Mouse (Mus musculus): ENCODE results near the gene Lin54. TPM values are rescaled to one million over a fixed set of nuclear protein-coding genes. Genes with fewer than 3 reads are reported as not detected.

The Lin54 gene
- polyA plus RNA-seq, 2 experiments = 8.5 to 11.0 TPM

GRCm38 (mm10) chr5:100477604-100478003, 22.8 kb downstream of the Lin54 start:
- Histone ChIP-seq H3K36me3 (replicated peaks; ENCODE audit: control insufficient read depth, insufficient read depth, low read depth) (peaks cover 31% of the 10 kb centered on the region), H3K27me3 (ENCODE audit: control insufficient read depth, insufficient read depth, low read length) (no peaks in the 10 kb centered on the region), H3K4me1 (replicated peaks; ENCODE audit: control insufficient read depth in 2 of 2, insufficient read depth in 2 of 2, low read length in 1 of 2) (no peaks in the 10 kb centered on the region), H3K9me3 (ENCODE audit: control insufficient read depth, low read length) (no peaks in the 10 kb centered on the region), H3K4me3 (ENCODE audit: insufficient read depth in 1 of 2, low read depth in 2 of 2, low read length in 2 of 2) (no peak overlapping the region), H3K9ac (replicated peaks) (no peak overlapping the region), H3K27ac (no peak overlapping the region), H3K4me2 (ENCODE audit: low read depth) (no peak overlapping the region)
- ATAC-seq (ENCODE audit: insufficient read depth) (no peak), DNase-seq (ENCODE audit: low read depth in 3 of 3, low spot score in 3 of 3) (no peak)
- 48% methylated on average over 9 of the region's 9 CpGs for WGBS (ENCODE audit: insufficient replicate concordance)
- no peak for TF ChIP-seq EP300 (IDR thresholded peaks at IDR 0.05; ENCODE audit: low read depth)

- peaks cover 28% of the 10 kb centered on the region for H3K36me3 ChIP-seq (replicated peaks; ENCODE audit: control insufficient read depth, insufficient read depth, low read depth)
- no peak; the same call in 1 of the 2 replicates for ATAC-seq (ENCODE audit: insufficient read depth)
Measured at GRCm38 (mm10) chr5:100476328-100476727, 24.1 kb downstream of the Lin54 start.

GRCm38 (mm10) chr5:100467336-100467735, 33.1 kb downstream of the Lin54 start:
- Histone ChIP-seq H3K27me3 (ENCODE audit: control insufficient read depth, insufficient read depth, low read length) (no peaks in the 10 kb centered on the region), H3K9me3 (ENCODE audit: control insufficient read depth, low read length) (no peaks in the 10 kb centered on the region), H3K36me3 (replicated peaks; ENCODE audit: control insufficient read depth, insufficient read depth, low read depth) (peaks cover 10% of the 10 kb centered on the region), H3K4me2 (ENCODE audit: low read depth) (no peak overlapping the region), H3K4me1 (replicated peaks; ENCODE audit: control insufficient read depth in 2 of 2, insufficient read depth in 2 of 2, low read length in 1 of 2) (peaks cover 0 to 9% of the 10 kb centered on the region in 2 experiments; a peak in 1 of 4 replicates), H3K4me3 (ENCODE audit: insufficient read depth in 1 of 2, low read depth in 2 of 2, low read length in 2 of 2) (no peak overlapping the region), H3K27ac (no peak overlapping the region), H3K9ac (replicated peaks) (no peak overlapping the region)
- no peak for ATAC-seq (ENCODE audit: insufficient read depth)
- TF ChIP-seq EP300 (IDR thresholded peaks at IDR 0.05; ENCODE audit: low read depth) (no peak), CTCF (IDR thresholded peaks at IDR 0.05; ENCODE audit: low read depth) (no peak)
- 87% methylated on average over 7 of the region's 7 CpGs for WGBS (ENCODE audit: insufficient replicate concordance)
- no peak for DNase-seq (ENCODE audit: low read depth in 3 of 3, low spot score in 3 of 3)

More at GRCm38 (mm10) chr5:100476328-100476727, 24.1 kb downstream of the Lin54 start:
- no peak for DNase-seq (ENCODE audit: low read depth in 3 of 3, low spot score in 3 of 3)
- no peaks in the 10 kb centered on the region for H3K9me3 ChIP-seq (ENCODE audit: control insufficient read depth, low read length)
- TF ChIP-seq EP300 (IDR thresholded peaks at IDR 0.05; ENCODE audit: low read depth) = no peak
- peak; percentile 42 for TF ChIP-seq CTCF (IDR thresholded peaks at IDR 0.05; ENCODE audit: low read depth)
- no peaks in the 10 kb centered on the region for H3K4me1 ChIP-seq (replicated peaks; ENCODE audit: control insufficient read depth in 2 of 2, insufficient read depth in 2 of 2, low read length in 1 of 2)
- H3K4me3 ChIP-seq (ENCODE audit: insufficient read depth in 1 of 2, low read depth in 2 of 2, low read length in 2 of 2) = no peak overlapping the region
- H3K4me2 ChIP-seq (ENCODE audit: low read depth) = no peak overlapping the region
- 56% methylated on average over 3 of the region's 3 CpGs for WGBS (ENCODE audit: insufficient replicate concordance)
- H3K9ac ChIP-seq (replicated peaks) = no peak overlapping the region
- H3K27me3 ChIP-seq (ENCODE audit: control insufficient read depth, insufficient read depth, low read length) = no peaks in the 10 kb centered on the region
- no peak overlapping the region for H3K27ac ChIP-seq

- Histone ChIP-seq H3K4me1 (replicated peaks; ENCODE audit: control insufficient read depth in 2 of 2, insufficient read depth in 2 of 2, low read length in 1 of 2) (peaks cover 0 to 11% of the 10 kb centered on the region in 2 experiments; a peak in 1 of 4 replicates), H3K27me3 (ENCODE audit: control insufficient read depth, insufficient read depth, low read length) (no peaks in the 10 kb centered on the region), H3K4me2 (ENCODE audit: low read depth) (no peak overlapping the region), H3K9ac (replicated peaks) (no peak overlapping the region), H3K27ac (no peak overlapping the region), H3K4me3 (ENCODE audit: insufficient read depth in 1 of 2, low read depth in 2 of 2, low read length in 2 of 2) (no peak overlapping the region), H3K36me3 (replicated peaks; ENCODE audit: control insufficient read depth, insufficient read depth, low read depth) (peaks cover 10% of the 10 kb centered on the region), H3K9me3 (ENCODE audit: control insufficient read depth, low read length) (no peaks in the 10 kb centered on the region)
- ATAC-seq (ENCODE audit: insufficient read depth) = peak; percentile 58
- 35% methylated on average over 10 of the region's 10 CpGs for WGBS (ENCODE audit: insufficient replicate concordance)
- peak; percentile 7 to 49 (median 15) for DNase-seq (ENCODE audit: low read depth in 3 of 3, low spot score in 3 of 3)
- TF ChIP-seq CTCF (IDR thresholded peaks at IDR 0.05; ENCODE audit: low read depth) (no peak), EP300 (IDR thresholded peaks at IDR 0.05; ENCODE audit: low read depth) (peak; percentile 8; the same call in 1 of the 2 replicates)
Measured at GRCm38 (mm10) chr5:100466624-100467023, 33.8 kb downstream of the Lin54 start.

GRCm38 (mm10) chr5:100462374-100462773, 38.1 kb downstream of the Lin54 start:
- H3K9me3 ChIP-seq (ENCODE audit: control insufficient read depth, low read length) = no peaks in the 10 kb centered on the region
- H3K4me1 ChIP-seq (replicated peaks; ENCODE audit: control insufficient read depth in 2 of 2, insufficient read depth in 2 of 2, low read length in 1 of 2) = peaks cover 0 to 11% of the 10 kb centered on the region in 2 experiments; a peak in 1 of 4 replicates
- TF ChIP-seq EP300 (IDR thresholded peaks at IDR 0.05; ENCODE audit: low read depth) = no peak
- TF ChIP-seq CTCF (IDR thresholded peaks at IDR 0.05; ENCODE audit: low read depth) = no peak
- H3K4me3 ChIP-seq (ENCODE audit: insufficient read depth in 1 of 2, low read depth in 2 of 2, low read length in 2 of 2) = no peak overlapping the region
- peaks cover 24% of the 10 kb centered on the region for H3K36me3 ChIP-seq (replicated peaks; ENCODE audit: control insufficient read depth, insufficient read depth, low read depth)
- DNase-seq (ENCODE audit: low read depth in 3 of 3, low spot score in 3 of 3) (peak in 1 of 3 experiments; percentile 2), ATAC-seq (ENCODE audit: insufficient read depth) (peak; percentile 27; the same call in 1 of the 2 replicates)
- H3K4me2 ChIP-seq (ENCODE audit: low read depth) = no peak overlapping the region
- no peaks in the 10 kb centered on the region for H3K27me3 ChIP-seq (ENCODE audit: control insufficient read depth, insufficient read depth, low read length)
- WGBS (ENCODE audit: insufficient replicate concordance) = 40% methylated on average over 2 of the region's 2 CpGs
- H3K27ac ChIP-seq = no peak overlapping the region
- no peak overlapping the region for H3K9ac ChIP-seq (replicated peaks)
